22 mouse cellular contexts compared by ENCODE assay signal in genomic region chr13:108367496-108367895, GRCm38 (mm10). TPM values are rescaled to one million over a fixed set of nuclear protein-coding genes. Genes with fewer than 3 reads are reported as not detected.
DNase-seq lines count a peak whose midpoint lies in the region; ATAC-seq and TF ChIP-seq lines count a peak whose summit lies in the region.
"Had no signal": no experiment of that assay in that cellular context is flagged by ENCODE, and none has a peak within 500 bp of the region (broad histone marks: within the 10 kb centered on the region; RNA-seq: fewer than 3 reads in every experiment).

No protein-coding gene starts in this region.

- 92% methylated on average over 12 of the region's 12 CpGs for WGBS in kidney, embryonic 16.5 days
- WGBS in liver, embryonic 11.5 days, result 95% methylated on average over 12 of the region's 12 CpGs
- 92% methylated on average over 12 of the region's 12 CpGs for whole genome bisulfite sequencing in liver, postnatal 0 days (ENCODE audit: insufficient replicate concordance)
- WGBS in lung, adult 2 months, result 86% methylated on average over 12 of the region's 12 CpGs

- no peak for TF ChIP-seq CTCF in liver, postnatal 0 days (IDR thresholded peaks at IDR 0.05; ENCODE audit: low read depth)
- no peak for TF ChIP-seq CTCF in lung, adult 2 months (IDR thresholded peaks at IDR 0.05; ENCODE audit: insufficient read depth, low read length)

- no peak overlapping the region for H3K4me3 ChIP-seq in kidney, embryonic 16.5 days (ENCODE audit: low read length)
- H3K4me3 ChIP-seq in liver, embryonic 11.5 days (ENCODE audit: low read depth, low read length), result no peak overlapping the region
- no peak overlapping the region for H3K4me3 ChIP-seq in liver, postnatal 0 days (ENCODE audit: low read depth, low read length)
- no peak overlapping the region for H3K4me3 ChIP-seq in lung, adult 2 months (replicated peaks; ENCODE audit: extremely low read depth, low read depth, low read length)
- H3K4me3 ChIP-seq: embryonic facial prominence, embryonic 12.5 days; embryonic facial prominence, embryonic 15.5 days; gastrocnemius, adult 2 months had no signal

- TF ChIP-seq POLR2A in lung, adult 2 months (IDR thresholded peaks at IDR 0.05; ENCODE audit: borderline replicate concordance, extremely low read depth, low read depth, low read length), result no peak

- peak; percentile 19 for DNase-seq in kidney, adult 18-20 months
- no peak for DNase-seq in kidney, postnatal 25 days
- peak; percentile 55 for DNase-seq in kidney, adult 9 months
- peak; percentile 27 for DNase-seq in liver, embryonic 11.5 days (ENCODE audit: low spot score)
- no peak for DNase-seq in liver, postnatal 0 days
- DNase-seq in lung, postnatal 36 days, result peak; percentile 40
- DNase-seq in lung, adult 2 months, result no peak
- DNase-seq: adrenal gland, adult 2 months; adrenal gland, postnatal 14 days; cerebellum, adult 11 months; cerebellum, adult 2 months; cerebellum, adult 9-11 months; cerebellum, postnatal 25 days; forebrain, postnatal 0 days; gastrocnemius, adult 2 months; gastrocnemius, postnatal 14 days had no signal

- H3K27ac ChIP-seq in kidney, embryonic 16.5 days (ENCODE audit: low read length), result no peak overlapping the region
- no peak overlapping the region for H3K27ac ChIP-seq in liver, embryonic 11.5 days (ENCODE audit: low read depth, low read length)
- no peak overlapping the region for H3K27ac ChIP-seq in liver, postnatal 0 days (ENCODE audit: low read depth)
- H3K27ac ChIP-seq: embryonic facial prominence, embryonic 12.5 days; embryonic facial prominence, embryonic 15.5 days; gastrocnemius, adult 2 months had no signal

- H3K9ac ChIP-seq in kidney, embryonic 16.5 days (replicated peaks; ENCODE audit: low read length), result no peak overlapping the region
- H3K9ac ChIP-seq in liver, embryonic 11.5 days (ENCODE audit: low read depth, low read length), result no peak overlapping the region
- H3K9ac ChIP-seq in liver, postnatal 0 days (replicated peaks), result no peak overlapping the region
- H3K9ac ChIP-seq: embryonic facial prominence, embryonic 12.5 days; embryonic facial prominence, embryonic 15.5 days; forebrain, postnatal 0 days had no signal

- no peak for ATAC-seq in kidney, embryonic 16.5 days (ENCODE audit: low FRiP score, low TSS enrichment)
- no peak for ATAC-seq in liver, embryonic 11.5 days (replicated peaks; ENCODE audit: low FRiP score)
- no peak for ATAC-seq in liver, postnatal 0 days
- ATAC-seq: CD4-positive, CD25-positive, alpha-beta regulatory T cell, adult 4 months; forebrain, embryonic 14.5 days; forebrain, postnatal 0 days had no signal

- no peaks in the 10 kb centered on the region for H3K27me3 ChIP-seq in kidney, embryonic 16.5 days (ENCODE audit: insufficient read depth, low read length)
- no peaks in the 10 kb centered on the region for H3K27me3 ChIP-seq in liver, embryonic 11.5 days (replicated peaks; ENCODE audit: control insufficient read depth, insufficient read depth, low read length)
- H3K27me3 ChIP-seq in liver, postnatal 0 days (ENCODE audit: insufficient read depth, low read length), result no peaks in the 10 kb centered on the region
- H3K27me3 ChIP-seq: embryonic facial prominence, embryonic 12.5 days; embryonic facial prominence, embryonic 15.5 days had no signal

- H3K4me2 ChIP-seq in kidney, embryonic 16.5 days (replicated peaks; ENCODE audit: low read depth, low read length), result no peak overlapping the region
- no peak overlapping the region for H3K4me2 ChIP-seq in liver, embryonic 11.5 days
- H3K4me2 ChIP-seq in liver, postnatal 0 days (ENCODE audit: low read depth, low read length), result no peak overlapping the region
- H3K4me2 ChIP-seq: embryonic facial prominence, embryonic 12.5 days; embryonic facial prominence, embryonic 15.5 days; heart, embryonic 11.5 days had no signal

- TF ChIP-seq EP300 in liver, postnatal 0 days (IDR thresholded peaks at IDR 0.05; ENCODE audit: low read depth), result no peak

- no peaks in the 10 kb centered on the region for H3K9me3 ChIP-seq in kidney, embryonic 16.5 days (ENCODE audit: low read length)
- no peaks in the 10 kb centered on the region for H3K9me3 ChIP-seq in liver, embryonic 11.5 days (ENCODE audit: control insufficient read depth, low read length)
- no peaks in the 10 kb centered on the region for H3K9me3 ChIP-seq in liver, postnatal 0 days (ENCODE audit: low read length)
- H3K9me3 ChIP-seq: embryonic facial prominence, embryonic 12.5 days; embryonic facial prominence, embryonic 15.5 days had no signal

- H3K36me3 ChIP-seq in kidney, embryonic 16.5 days (ENCODE audit: insufficient read depth, low read length), result peaks cover 21% of the 10 kb centered on the region; the same call in 1 of the 2 replicates
- no peaks in the 10 kb centered on the region; the same call in 1 of the 2 replicates for H3K36me3 ChIP-seq in liver, embryonic 11.5 days (ENCODE audit: control insufficient read depth, insufficient read depth, low read length)
- peaks cover 19% of the 10 kb centered on the region for H3K36me3 ChIP-seq in liver, postnatal 0 days (replicated peaks; ENCODE audit: insufficient read depth, low read length)

- H3K4me1 ChIP-seq in kidney, embryonic 16.5 days (ENCODE audit: insufficient read depth, low read length), result no peaks in the 10 kb centered on the region
- no peaks in the 10 kb centered on the region for H3K4me1 ChIP-seq in liver, embryonic 11.5 days (replicated peaks; ENCODE audit: control insufficient read depth, insufficient read depth, low read length)
- H3K4me1 ChIP-seq in liver, postnatal 0 days (ENCODE audit: insufficient read depth), result no peaks in the 10 kb centered on the region
- 0 out of 2 replicates have a peak, but pooled peaks cover 2% of the 10 kb centered on the region for H3K4me1 ChIP-seq in lung, adult 2 months (ENCODE audit: control insufficient read depth, insufficient read depth, low read length)
- H3K4me1 ChIP-seq: embryonic facial prominence, embryonic 12.5 days; embryonic facial prominence, embryonic 15.5 days had no signal

RNA-seq across cellular contexts. Expression of gene Depdc1b, which starts 51.4 kb away (rescaled TPM):
- 12.7 and 15.1 TPM in 2 replicates for polyA plus RNA-seq in kidney, embryonic 16.5 days (2015; fragmentation: Nextera tagmentation; extraction: Ambion mirVana)
- 13.5 and 14.9 TPM in 2 replicates for polyA plus RNA-seq in liver, embryonic 11.5 days (2014; fragmentation: Nextera tagmentation; extraction: Ambion mirVana)
- 5.4 and 6.5 TPM in 2 replicates for polyA plus RNA-seq in liver, postnatal 0 days (2015; fragmentation: Nextera tagmentation; extraction: Ambion mirVana)
- polyA plus RNA-seq in lung, adult 2 months (2012; rRNA removed), result 0.19 and 0.37 TPM in 2 replicates

Comparison
In these comparisons a context has a peak if more than half of its experiments do, and no peak if none do; other contexts are left out.
1. DNase-seq: peak in kidney, adult 18-20 months (single experiment), kidney, adult 9 months (single experiment), liver, embryonic 11.5 days (single experiment) and lung, postnatal 36 days (single experiment); none in kidney, postnatal 25 days (0 of 2), liver, postnatal 0 days (single experiment) and lung, adult 2 months (single experiment).